Mouse (Mus musculus) brain, embryonic 14.5 days (tissue): Measurements from ENCODE around the gene Rhbdl3.

Source experiments
- CTCF ChIP-seq: fragments of 200-500 bp; IDR thresholded peaks from 2 replicates; pipeline ENCODE4 v1.5.1; 2012; ENCODE audit warnings: inconsistent platforms, mild to moderate bottlenecking, moderate library complexity, borderline replicate concordance; ENCODE audit not compliant: insufficient read depth, insufficient read length; ENCODE audit errors: extremely low read depth
- POLR2A ChIP-seq: fragments of 200-500 bp; IDR thresholded peaks from 2 replicates; pipeline ENCODE4 v1.6.1; 2012; ENCODE audit warnings: mild to moderate bottlenecking, inconsistent platforms, borderline replicate concordance; ENCODE audit not compliant: poor library complexity, insufficient read depth, insufficient read length, severe bottlenecking; ENCODE audit errors: extremely low read depth

- no peak for TF ChIP-seq CTCF
- TF ChIP-seq POLR2A = no peak
These were observed 81.9 kb downstream of the Rhbdl3 start for GRCm38 (mm10) chr11:80382626-80383018.
